Mouse (Mus musculus) heart, adult 2 months (tissue): ENCODE measurements around the gene Bglap.

Experiments
- CTCF ChIP-seq: fragments of 200-600 bp; IDR thresholded peaks from 2 replicates; pipeline ENCODE4 v1.8.1; 2022; ENCODE audit warnings: antibody characterized with exemption, mild to moderate bottlenecking, moderate library complexity
- EP300 ChIP-seq: fragments of 200-500 bp; IDR thresholded peaks from 2 replicates; pipeline ENCODE4 v1.6.1; 2011; ENCODE audit warnings: low read depth, low read length, control low read depth; ENCODE audit not compliant: insufficient read depth
- POLR2A ChIP-seq: fragments of 200-500 bp; IDR thresholded peaks from 2 replicates; pipeline ENCODE4 v1.6.1; 2011; ENCODE audit warnings: mild to moderate bottlenecking, low read depth, low read length, control low read depth; ENCODE audit not compliant: insufficient read depth

DNA sequence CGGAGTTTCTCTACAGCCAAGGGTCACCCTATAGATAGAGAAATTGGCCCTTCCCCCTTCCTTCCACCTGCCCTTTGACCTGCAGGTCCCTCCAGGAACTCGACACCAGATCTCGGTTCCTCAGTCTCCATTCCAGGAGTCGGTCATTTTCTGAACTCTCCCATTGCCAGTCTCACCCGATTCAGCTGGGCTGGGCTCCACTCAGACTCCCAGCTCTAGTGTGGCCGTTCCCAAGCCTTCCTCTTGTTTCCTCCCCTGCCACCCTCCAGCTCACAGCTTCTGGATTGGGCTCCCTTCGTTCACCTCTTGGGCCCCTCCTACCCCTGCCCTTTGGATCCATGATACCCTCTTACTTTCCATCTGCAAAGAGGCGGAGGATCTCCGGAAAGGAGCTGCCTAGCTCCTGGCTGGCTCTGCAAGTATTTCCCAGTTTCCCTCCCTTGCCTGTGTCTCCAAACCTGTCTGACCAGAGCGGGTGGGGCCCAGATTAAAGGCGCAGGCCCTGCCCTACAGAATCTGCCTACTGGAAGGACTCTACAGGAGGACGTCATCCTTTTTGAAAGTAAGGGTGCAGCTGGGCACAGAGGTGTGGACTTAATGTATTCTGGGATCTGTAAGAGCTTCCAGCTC is 50.1 kb downstream of the Bglap start:
- TF ChIP-seq POLR2A (no peak), EP300 (no peak), CTCF (no peak)
